ENCODE assay signal across 7 mouse cellular contexts in genomic region chr19:5803881-5804279, GRCm38 (mm10). TPM values are rescaled to one million over a fixed set of nuclear protein-coding genes. Genes with fewer than 3 reads are reported as not detected.
A peak's percentile ranks its signal among the peaks of the same experiment; 100 is the strongest.
DNase-seq lines count a peak whose midpoint lies in the region; ATAC-seq and TF ChIP-seq lines count a peak whose summit lies in the region.

No protein-coding gene starts in this region.

- under 1% methylated on average over 16 of the region's 16 CpGs for WGBS in neural tube, embryonic 11.5 days
- WGBS in forebrain, embryonic 10.5 days, result under 1% methylated on average over 16 of the region's 16 CpGs
- WGBS in limb, embryonic 15.5 days, result under 1% methylated on average over 16 of the region's 16 CpGs
- WGBS in stomach, postnatal 0 days, result under 1% methylated on average over 16 of the region's 16 CpGs

- H3K4me1 ChIP-seq in neural tube, embryonic 11.5 days (ENCODE audit: control insufficient read depth, insufficient read depth, low read length), result peaks cover 32% of the 10 kb centered on the region
- H3K4me1 ChIP-seq in forebrain, embryonic 10.5 days, result peaks cover 60% of the 10 kb centered on the region
- H3K4me1 ChIP-seq in limb, embryonic 15.5 days, result peaks cover 36% of the 10 kb centered on the region
- H3K4me1 ChIP-seq in stomach, postnatal 0 days (replicated peaks; ENCODE audit: control insufficient read depth, insufficient read depth), result peaks cover 14% of the 10 kb centered on the region; the same call in 1 of the 2 replicates

- no peak for TF ChIP-seq EP300 in stomach, postnatal 0 days (optimal IDR thresholded peaks at IDR 0.05)

- peak; percentile 39 for ATAC-seq in neural tube, embryonic 11.5 days (ENCODE audit: insufficient read depth, low FRiP score, low TSS enrichment)
- no peak for ATAC-seq in limb, embryonic 15.5 days (ENCODE audit: insufficient number of reproducible peaks, low FRiP score, low TSS enrichment, low read depth)
- ATAC-seq in stomach, postnatal 0 days (ENCODE audit: low FRiP score, low TSS enrichment), result no peak

- no peaks in the 10 kb centered on the region for H3K27me3 ChIP-seq in neural tube, embryonic 11.5 days (ENCODE audit: control insufficient read depth, insufficient read depth, low read length)
- no peaks in the 10 kb centered on the region for H3K27me3 ChIP-seq in forebrain, embryonic 10.5 days (ENCODE audit: poor library complexity, severe bottlenecking)
- no peaks in the 10 kb centered on the region for H3K27me3 ChIP-seq in limb, embryonic 15.5 days
- H3K27me3 ChIP-seq in stomach, postnatal 0 days (ENCODE audit: control insufficient read depth, insufficient read depth, low read length), result no peaks in the 10 kb centered on the region

- peak overlapping the region; percentile 96 for H3K9ac ChIP-seq in neural tube, embryonic 11.5 days (ENCODE audit: low read length)
- peak overlapping the region; percentile 33 for H3K9ac ChIP-seq in limb, embryonic 15.5 days
- H3K9ac ChIP-seq in stomach, postnatal 0 days (ENCODE audit: low read length), result peak overlapping the region; percentile 92

- TF ChIP-seq CTCF in stomach, postnatal 0 days (IDR thresholded peaks at IDR 0.05; ENCODE audit: low read depth), result no peak

- no peaks in the 10 kb centered on the region for H3K36me3 ChIP-seq in neural tube, embryonic 11.5 days (ENCODE audit: control insufficient read depth, insufficient read depth, low read length)
- peaks cover 23% of the 10 kb centered on the region for H3K36me3 ChIP-seq in forebrain, embryonic 10.5 days (replicated peaks)
- no peaks in the 10 kb centered on the region for H3K36me3 ChIP-seq in limb, embryonic 15.5 days
- H3K36me3 ChIP-seq in stomach, postnatal 0 days (ENCODE audit: control insufficient read depth, insufficient read depth, low read length), result no peaks in the 10 kb centered on the region

- no peaks in the 10 kb centered on the region for H3K9me3 ChIP-seq in neural tube, embryonic 11.5 days (ENCODE audit: control insufficient read depth, low read length)
- no peaks in the 10 kb centered on the region for H3K9me3 ChIP-seq in forebrain, embryonic 10.5 days
- no peaks in the 10 kb centered on the region for H3K9me3 ChIP-seq in limb, embryonic 15.5 days
- H3K9me3 ChIP-seq in stomach, postnatal 0 days (ENCODE audit: control insufficient read depth, low read length), result no peaks in the 10 kb centered on the region

- peak overlapping the region; percentile 90 for H3K4me2 ChIP-seq in neural tube, embryonic 11.5 days (ENCODE audit: low read depth)
- peak overlapping the region; percentile 40 for H3K4me2 ChIP-seq in limb, embryonic 15.5 days
- H3K4me2 ChIP-seq in stomach, postnatal 0 days (replicated peaks; ENCODE audit: low read depth), result peak overlapping the region; percentile 88

- no peak for DNase-seq in neural tube, embryonic 11.5 days (ENCODE audit: low spot score)
- DNase-seq in neural tube, embryonic 10.5 days (ENCODE audit: extremely low spot score, low spot score), result no peak
- no peak for DNase-seq in forebrain, embryonic 10.5 days (ENCODE audit: extremely low spot score, low spot score)
- DNase-seq in stomach, postnatal 0 days (ENCODE audit: low spot score), result no peak
- no peak for DNase-seq in frontal cortex, postnatal 36 days (ENCODE audit: low spot score in 2 of 2)
- no peak for DNase-seq in thymus, postnatal 10 days (ENCODE audit: low spot score in 2 of 2)

- peak overlapping the region; percentile 71 for H3K4me3 ChIP-seq in neural tube, embryonic 11.5 days (ENCODE audit: low read depth, low read length)
- H3K4me3 ChIP-seq in forebrain, embryonic 10.5 days, result peak overlapping the region; percentile 98
- H3K4me3 ChIP-seq in limb, embryonic 15.5 days, result peak overlapping the region; percentile 72
- peak overlapping the region; percentile 61 for H3K4me3 ChIP-seq in stomach, postnatal 0 days (ENCODE audit: low read depth, low read length)

- peak overlapping the region; percentile 99 for H3K27ac ChIP-seq in neural tube, embryonic 11.5 days (ENCODE audit: low read depth, low read length)
- peak overlapping the region; percentile 98 for H3K27ac ChIP-seq in forebrain, embryonic 10.5 days
- H3K27ac ChIP-seq in limb, embryonic 15.5 days, result peak overlapping the region; percentile 100
- H3K27ac ChIP-seq in stomach, postnatal 0 days (replicated peaks), result peak overlapping the region; percentile 100

RNA-seq across cellular contexts. Expression of gene Scyl1, which starts 32.7 kb away (rescaled TPM):
- 63.9 and 67.4 TPM in 2 replicates for polyA plus RNA-seq in neural tube, embryonic 11.5 days (2014; fragmentation: Nextera tagmentation; extraction: Ambion mirVana)
- 63.4 and 64.6 TPM in 2 replicates for polyA plus RNA-seq in forebrain, embryonic 10.5 days (2016; fragmentation: Nextera tagmentation; extraction: Ambion mirVana)
- polyA plus RNA-seq in limb, embryonic 15.5 days (2015; fragmentation: Nextera tagmentation; extraction: Ambion mirVana), result 81.6 and 85.1 TPM in 2 replicates
- 38.1 and 40.9 TPM in 2 replicates for polyA plus RNA-seq in stomach, postnatal 0 days (2015; fragmentation: Nextera tagmentation; extraction: Ambion mirVana)

Comparison
In these comparisons a context has a peak if more than half of its experiments do, and no peak if none do; other contexts are left out.
1. H3K4me2 ChIP-seq: peak in every context shown above with its lines; median percentile 90 in neural tube, embryonic 11.5 days; 88 in stomach, postnatal 0 days; 40 in limb, embryonic 15.5 days.
2. H3K9ac ChIP-seq: peak in every context shown above with its lines; median percentile 96 in neural tube, embryonic 11.5 days; 92 in stomach, postnatal 0 days; 33 in limb, embryonic 15.5 days.